Mouse (Mus musculus) cerebellum, adult 2 months (tissue): Measurements from ENCODE around the gene 1700109H08Rik.
"Not testable (repeated sequence)": the region's sequence is repeated elsewhere in the genome, so short reads cannot be mapped to it uniquely, and the experiment has no call there.

Experiments used
- CTCF ChIP-seq: fragments of 200-500 bp; IDR thresholded peaks from 2 replicates; pipeline ENCODE4 v1.5.1; 2011; ENCODE audit warnings: low read depth, mild to moderate bottlenecking, control low read depth, low read length, moderate library complexity, borderline replicate concordance; ENCODE audit not compliant: insufficient read depth
- POLR2A ChIP-seq: fragments of 200-500 bp; IDR thresholded peaks from 2 replicates; pipeline ENCODE4 v1.6.1; 2011; ENCODE audit warnings: low read length, control low read depth, borderline replicate concordance; ENCODE audit not compliant: insufficient read depth

GRCm38 (mm10) chr5:3532048-3532447, 39.3 kb upstream of the 1700109H08Rik start:
- TF ChIP-seq CTCF, POLR2A: not testable (repeated sequence)
